ENCODE assay signal across 9 mouse cellular contexts in the genomic region with DNA sequence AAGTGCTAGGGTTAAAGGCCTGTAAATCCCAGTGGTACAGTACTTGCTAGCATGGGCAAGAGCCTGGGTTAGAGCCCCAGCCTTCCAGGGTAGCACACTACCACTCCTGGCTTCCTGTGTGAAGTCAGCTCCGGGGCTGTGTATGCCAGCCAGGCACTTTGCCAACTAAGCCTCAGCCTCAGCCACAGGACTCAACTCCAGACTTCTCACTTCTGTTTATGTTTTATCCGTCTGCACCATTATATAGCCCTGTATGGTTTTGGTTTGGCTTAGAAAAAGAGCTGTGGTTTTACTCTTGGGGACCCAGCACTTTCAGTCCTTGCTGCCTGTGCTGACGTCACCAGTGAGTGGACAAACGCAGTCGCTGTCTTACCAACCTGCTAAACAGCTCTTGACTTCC.
A peak's percentile ranks its signal among the peaks of the same experiment; 100 is the strongest.
DNase-seq lines count a peak whose midpoint lies in the region; ATAC-seq and TF ChIP-seq lines count a peak whose summit lies in the region.
"Had no signal": no experiment of that assay in that cellular context is flagged by ENCODE, and none has a peak within 500 bp of the region (broad histone marks: within the 10 kb centered on the region; RNA-seq: fewer than 3 reads in every experiment).

No protein-coding gene starts in this region.

- H3K9me3 ChIP-seq in forebrain, embryonic 16.5 days (ENCODE audit: control insufficient read depth, low read length), result no peaks in the 10 kb centered on the region
- no peaks in the 10 kb centered on the region for H3K9me3 ChIP-seq in forebrain, embryonic 10.5 days
- H3K9me3 ChIP-seq in stomach, embryonic 14.5 days (ENCODE audit: control insufficient read depth, low read depth, low read length), result no peaks in the 10 kb centered on the region
- no peaks in the 10 kb centered on the region for H3K9me3 ChIP-seq in stomach, postnatal 0 days (ENCODE audit: control insufficient read depth, low read length)
- no peaks in the 10 kb centered on the region for H3K9me3 ChIP-seq in intestine, embryonic 15.5 days
- no peaks in the 10 kb centered on the region for H3K9me3 ChIP-seq in midbrain, embryonic 15.5 days
- H3K9me3 ChIP-seq: neural tube, embryonic 12.5 days had no signal

- DNase-seq in forebrain, embryonic 10.5 days (ENCODE audit: extremely low spot score, low spot score), result no peak
- no peak for DNase-seq in stomach, postnatal 0 days (ENCODE audit: low spot score)
- no peak for DNase-seq in thymus, adult 18-20 months

- peaks cover 6% of the 10 kb centered on the region; the same call in 1 of the 2 replicates for H3K4me1 ChIP-seq in forebrain, embryonic 16.5 days (replicated peaks; ENCODE audit: control insufficient read depth, insufficient read depth, low read length)
- H3K4me1 ChIP-seq in forebrain, embryonic 10.5 days, result no peaks in the 10 kb centered on the region
- 0 out of 2 replicates have a peak, but pooled peaks cover 5% of the 10 kb centered on the region for H3K4me1 ChIP-seq in stomach, embryonic 14.5 days (ENCODE audit: control insufficient read depth, insufficient read depth, low read length)
- no peaks in the 10 kb centered on the region for H3K4me1 ChIP-seq in stomach, postnatal 0 days (replicated peaks; ENCODE audit: control insufficient read depth, insufficient read depth)
- no peaks in the 10 kb centered on the region for H3K4me1 ChIP-seq in intestine, embryonic 15.5 days (replicated peaks)
- no peaks in the 10 kb centered on the region for H3K4me1 ChIP-seq in midbrain, embryonic 15.5 days
- H3K4me1 ChIP-seq: neural tube, embryonic 12.5 days had no signal

- no peak overlapping the region for H3K4me3 ChIP-seq in forebrain, embryonic 16.5 days (replicated peaks; ENCODE audit: low read length)
- H3K4me3 ChIP-seq in forebrain, embryonic 10.5 days, result no peak overlapping the region
- H3K4me3 ChIP-seq in stomach, embryonic 14.5 days (ENCODE audit: low read depth, low read length), result no peak overlapping the region
- no peak overlapping the region for H3K4me3 ChIP-seq in stomach, postnatal 0 days (ENCODE audit: low read depth, low read length)
- no peak overlapping the region for H3K4me3 ChIP-seq in intestine, embryonic 15.5 days (replicated peaks)
- H3K4me3 ChIP-seq in midbrain, embryonic 15.5 days, result no peak overlapping the region
- H3K4me3 ChIP-seq: neural tube, embryonic 12.5 days had no signal

- H3K27me3 ChIP-seq in forebrain, embryonic 16.5 days (replicated peaks; ENCODE audit: control insufficient read depth, insufficient read depth, low read length), result no peaks in the 10 kb centered on the region
- no peaks in the 10 kb centered on the region for H3K27me3 ChIP-seq in forebrain, embryonic 10.5 days (ENCODE audit: poor library complexity, severe bottlenecking)
- no peaks in the 10 kb centered on the region for H3K27me3 ChIP-seq in stomach, embryonic 14.5 days (ENCODE audit: control insufficient read depth, insufficient read depth, low read length)
- H3K27me3 ChIP-seq in stomach, postnatal 0 days (ENCODE audit: control insufficient read depth, insufficient read depth, low read length), result no peaks in the 10 kb centered on the region
- no peaks in the 10 kb centered on the region for H3K27me3 ChIP-seq in intestine, embryonic 15.5 days (replicated peaks)
- H3K27me3 ChIP-seq in midbrain, embryonic 15.5 days (replicated peaks), result no peaks in the 10 kb centered on the region
- H3K27me3 ChIP-seq: neural tube, embryonic 12.5 days had no signal

- TF ChIP-seq CTCF in stomach, postnatal 0 days (IDR thresholded peaks at IDR 0.05; ENCODE audit: low read depth), result no peak

- no peak overlapping the region for H3K27ac ChIP-seq in forebrain, embryonic 16.5 days (ENCODE audit: low read length)
- no peak overlapping the region for H3K27ac ChIP-seq in forebrain, embryonic 10.5 days
- peak overlapping the region; percentile 33 for H3K27ac ChIP-seq in stomach, embryonic 14.5 days (ENCODE audit: low read length)
- H3K27ac ChIP-seq in stomach, postnatal 0 days (replicated peaks), result no peak overlapping the region
- peak overlapping the region; percentile 38; the same call in 1 of the 2 replicates for H3K27ac ChIP-seq in intestine, embryonic 15.5 days
- no peak overlapping the region for H3K27ac ChIP-seq in midbrain, embryonic 15.5 days
- H3K27ac ChIP-seq: neural tube, embryonic 12.5 days had no signal

- WGBS in forebrain, embryonic 16.5 days, result 69% methylated on average over 5 of the region's 5 CpGs
- 95% methylated on average over 5 of the region's 5 CpGs for WGBS in forebrain, embryonic 10.5 days
- WGBS in stomach, embryonic 14.5 days, result 68% methylated on average over 5 of the region's 5 CpGs
- WGBS in stomach, postnatal 0 days, result 48% methylated on average over 5 of the region's 5 CpGs
- 71% methylated on average over 5 of the region's 5 CpGs for WGBS in intestine, embryonic 15.5 days
- WGBS in midbrain, embryonic 15.5 days, result 84% methylated on average over 5 of the region's 5 CpGs

- no peak overlapping the region for H3K4me2 ChIP-seq in forebrain, embryonic 16.5 days (ENCODE audit: low read length)
- H3K4me2 ChIP-seq in stomach, embryonic 14.5 days (replicated peaks; ENCODE audit: low read depth, low read length), result no peak overlapping the region
- H3K4me2 ChIP-seq in stomach, postnatal 0 days (replicated peaks; ENCODE audit: low read depth), result no peak overlapping the region
- no peak overlapping the region for H3K4me2 ChIP-seq in intestine, embryonic 15.5 days (replicated peaks)
- no peak overlapping the region for H3K4me2 ChIP-seq in midbrain, embryonic 15.5 days
- H3K4me2 ChIP-seq: neural tube, embryonic 12.5 days had no signal

- peaks cover 11% of the 10 kb centered on the region for H3K36me3 ChIP-seq in forebrain, embryonic 16.5 days (ENCODE audit: control insufficient read depth, insufficient read depth)
- peaks cover 97% of the 10 kb centered on the region for H3K36me3 ChIP-seq in forebrain, embryonic 10.5 days (replicated peaks)
- peaks cover 32% of the 10 kb centered on the region for H3K36me3 ChIP-seq in stomach, embryonic 14.5 days (ENCODE audit: control insufficient read depth, insufficient read depth, low read length)
- peaks cover 6% of the 10 kb centered on the region; the same call in 1 of the 2 replicates for H3K36me3 ChIP-seq in stomach, postnatal 0 days (ENCODE audit: control insufficient read depth, insufficient read depth, low read length)
- peaks cover 8% of the 10 kb centered on the region for H3K36me3 ChIP-seq in intestine, embryonic 15.5 days
- H3K36me3 ChIP-seq in midbrain, embryonic 15.5 days (replicated peaks), result peaks cover 11% of the 10 kb centered on the region

- no peak for TF ChIP-seq EP300 in stomach, postnatal 0 days (optimal IDR thresholded peaks at IDR 0.05)

- ATAC-seq in forebrain, embryonic 16.5 days, result peak; percentile 47; the same call in 1 of the 2 replicates
- ATAC-seq in stomach, embryonic 14.5 days (ENCODE audit: insufficient number of reproducible peaks, insufficient read depth, low FRiP score, low read depth), result no peak
- ATAC-seq in stomach, postnatal 0 days (ENCODE audit: low FRiP score, low TSS enrichment), result no peak
- ATAC-seq in intestine, embryonic 15.5 days, result 0 out of 2 replicates have a peak, but pooled peaks have one; percentile 41
- ATAC-seq in inflammation-experienced regulatory T-cells, adult 6 months, result no peak
- ATAC-seq in midbrain, embryonic 15.5 days (replicated peaks), result no peak

- H3K9ac ChIP-seq in forebrain, embryonic 16.5 days (replicated peaks; ENCODE audit: low read depth, low read length), result no peak overlapping the region
- H3K9ac ChIP-seq in stomach, embryonic 14.5 days (replicated peaks; ENCODE audit: low read depth, low read length), result no peak overlapping the region
- no peak overlapping the region for H3K9ac ChIP-seq in stomach, postnatal 0 days (ENCODE audit: low read length)
- H3K9ac ChIP-seq in intestine, embryonic 15.5 days, result no peak overlapping the region
- no peak overlapping the region for H3K9ac ChIP-seq in midbrain, embryonic 15.5 days
- H3K9ac ChIP-seq: neural tube, embryonic 12.5 days had no signal

Comparison
In these comparisons a context has a peak if more than half of its experiments do, and no peak if none do; other contexts are left out.
1. H3K27ac ChIP-seq: peak in stomach, embryonic 14.5 days (single experiment) and intestine, embryonic 15.5 days (single experiment); none in forebrain, embryonic 16.5 days (single experiment), forebrain, embryonic 10.5 days (single experiment), stomach, postnatal 0 days (single experiment) and midbrain, embryonic 15.5 days (single experiment).
2. ATAC-seq: peak in forebrain, embryonic 16.5 days (single experiment) and intestine, embryonic 15.5 days (single experiment); none in stomach, embryonic 14.5 days (single experiment), stomach, postnatal 0 days (single experiment), inflammation-experienced regulatory T-cells, adult 6 months (single experiment) and midbrain, embryonic 15.5 days (single experiment).